Mouse (Mus musculus) intestine, embryonic 16.5 days (tissue): ENCODE data around the gene Ghsr. TPM values are rescaled to one million over a fixed set of nuclear protein-coding genes. Genes with fewer than 3 reads are reported as not detected.

Experiments
- ATAC-seq: fragments of 200-750 bp; cut with Nextera tagmentation; 2 replicates; pipeline ENCODE4 v1.8.0; 2017; ENCODE audit warnings: moderate TSS enrichment, moderate library complexity
- H3K27ac ChIP-seq: fragments of 300-500 bp; sonication (generic); 2 replicates; pipeline ENCODE4 v1.5.1; 2014; ENCODE audit warnings: mild to moderate bottlenecking, low read length
- H3K27me3 ChIP-seq: fragments of 300-500 bp; sonication (generic); replicated peaks from 2 replicates; pipeline ENCODE4 v1.6.1; 2014; ENCODE audit warnings: low read length, control low read depth, mixed read lengths; ENCODE audit not compliant: control insufficient read depth, insufficient read depth
- H3K36me3 ChIP-seq: fragments of 300-500 bp; sonication (generic); 2 replicates; pipeline ENCODE4 v1.6.1; 2014; ENCODE audit warnings: low read length, control low read depth; ENCODE audit not compliant: control insufficient read depth, insufficient read depth
- H3K4me1 ChIP-seq: fragments of 300-500 bp; sonication (generic); 2 replicates; pipeline ENCODE4 v1.6.1; 2014; ENCODE audit warnings: low read length, control low read depth, mixed read lengths; ENCODE audit not compliant: control insufficient read depth, insufficient read depth
- H3K4me2 ChIP-seq: fragments of 300-500 bp; sonication (generic); 2 replicates; pipeline ENCODE4 v1.6.1; 2014; ENCODE audit warnings: low read depth, low read length, control low read depth
- H3K4me3 ChIP-seq: fragments of 300-500 bp; sonication (generic); 2 replicates; pipeline ENCODE4 v1.5.1; 2014; ENCODE audit warnings: mild to moderate bottlenecking, low read length
- H3K9ac ChIP-seq: fragments of 300-500 bp; sonication (generic); 2 replicates; pipeline ENCODE4 v1.6.1; 2014; ENCODE audit warnings: low read depth, low read length
- H3K9me3 ChIP-seq: fragments of 300-500 bp; sonication (generic); 2 replicates; pipeline ENCODE4 v1.6.1; 2016; ENCODE audit warnings: low read length, control low read depth; ENCODE audit not compliant: control insufficient read depth
- WGBS: fragments of 180-500 bp; shearing (Covaris S2); extraction: QIAGEN DNeasy Blood & Tissue Kit; methylation state at CpG from one replicate; pipeline ENCODE4 v1.1.7; 2014; 5-methylcytosine and 5-hydroxymethylcytosine counted together
- polyA plus RNA-seq: library from polyadenylated mRNA; unstranded; fragments of >200 nt; fragmentation: Nextera tagmentation; extraction: Ambion mirVana; gene quantifications from 2 replicates; pipeline ENCODE4 v1.2.1, GENCODE M21; 2015

Gene Ghsr
- polyA plus RNA-seq, 1 experiment from 2014 or later: not detected

GRCm38 (mm10) chr3:27348462-27348861, 22.7 kb upstream of the Ghsr start:
- H3K36me3 ChIP-seq: no peaks in the 10 kb centered on the region
- H3K27me3 ChIP-seq: no peaks in the 10 kb centered on the region
- no peak overlapping the region for H3K4me3 ChIP-seq
- H3K4me1 ChIP-seq: no peaks in the 10 kb centered on the region
- no peak for ATAC-seq
- H3K27ac ChIP-seq: no peak overlapping the region
- H3K9me3 ChIP-seq: no peaks in the 10 kb centered on the region
- 78% methylated on average over 5 of the region's 5 CpGs for WGBS
- H3K9ac ChIP-seq: no peak overlapping the region
- no peak overlapping the region for H3K4me2 ChIP-seq

- H3K4me3 ChIP-seq: no peak overlapping the region
- no peak overlapping the region for H3K27ac ChIP-seq
- H3K9me3 ChIP-seq: no peaks in the 10 kb centered on the region
- H3K4me1 ChIP-seq: no peaks in the 10 kb centered on the region
- WGBS: 51% methylated on average over 9 of the region's 9 CpGs
- H3K4me2 ChIP-seq: no peak overlapping the region
- ATAC-seq: no peak
- H3K27me3 ChIP-seq: no peaks in the 10 kb centered on the region
- no peak overlapping the region for H3K9ac ChIP-seq
- no peaks in the 10 kb centered on the region for H3K36me3 ChIP-seq
Measured at GRCm38 (mm10) chr3:27351105-27351504, 20.0 kb upstream of the Ghsr start.

DNA sequence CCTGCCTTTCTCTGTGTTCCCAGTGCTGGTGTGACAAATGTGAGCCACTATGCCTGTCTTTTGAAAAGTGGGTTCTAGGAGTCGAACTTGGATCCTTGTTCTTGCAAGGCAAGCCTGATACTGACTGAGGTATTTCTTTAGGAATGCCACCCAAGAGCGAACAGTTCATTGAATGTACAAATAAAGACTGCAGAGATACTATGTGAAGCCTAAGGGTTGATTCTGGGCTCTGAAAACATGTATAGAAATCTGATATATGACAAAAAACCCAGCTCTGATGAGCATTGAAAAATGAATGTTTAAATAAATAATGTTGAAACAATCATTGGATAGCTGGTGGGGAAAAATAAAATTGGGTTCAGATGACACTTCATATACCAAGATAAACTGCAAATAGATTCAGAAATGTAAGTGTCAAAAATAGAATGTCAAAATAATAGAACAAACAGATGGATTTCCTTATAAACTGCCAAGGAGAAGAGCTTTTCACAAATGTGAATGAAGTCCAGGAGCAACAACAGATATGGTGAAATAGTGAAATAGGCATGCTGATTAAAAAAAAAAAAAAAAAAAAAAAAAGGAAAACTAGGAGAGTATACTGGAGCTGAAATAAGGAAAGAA, 11.9 kb upstream of the Ghsr start:
- no peak for ATAC-seq
- 79% methylated on average over 2 of the region's 2 CpGs for WGBS
- H3K27me3 ChIP-seq: no peaks in the 10 kb centered on the region
- no peak overlapping the region for H3K9ac ChIP-seq
- no peak overlapping the region for H3K4me3 ChIP-seq
- H3K9me3 ChIP-seq: no peaks in the 10 kb centered on the region
- H3K36me3 ChIP-seq: no peaks in the 10 kb centered on the region
- no peaks in the 10 kb centered on the region for H3K4me1 ChIP-seq
- H3K4me2 ChIP-seq: no peak overlapping the region
- H3K27ac ChIP-seq: no peak overlapping the region

- Histone ChIP-seq H3K27me3 (peaks cover 32% of the 10 kb centered on the region), H3K9me3 (no peaks in the 10 kb centered on the region), H3K36me3 (no peaks in the 10 kb centered on the region), H3K4me1 (no peaks in the 10 kb centered on the region), H3K4me2 (no peak overlapping the region), H3K27ac (no peak overlapping the region), H3K4me3 (no peak overlapping the region), H3K9ac (no peak overlapping the region)
- WGBS: 5% methylated on average over 10 of the region's 10 CpGs
- ATAC-seq: no peak
Measured at GRCm38 (mm10) chr3:27370125-27370524, 1.0 kb upstream of the Ghsr start.

DNA sequence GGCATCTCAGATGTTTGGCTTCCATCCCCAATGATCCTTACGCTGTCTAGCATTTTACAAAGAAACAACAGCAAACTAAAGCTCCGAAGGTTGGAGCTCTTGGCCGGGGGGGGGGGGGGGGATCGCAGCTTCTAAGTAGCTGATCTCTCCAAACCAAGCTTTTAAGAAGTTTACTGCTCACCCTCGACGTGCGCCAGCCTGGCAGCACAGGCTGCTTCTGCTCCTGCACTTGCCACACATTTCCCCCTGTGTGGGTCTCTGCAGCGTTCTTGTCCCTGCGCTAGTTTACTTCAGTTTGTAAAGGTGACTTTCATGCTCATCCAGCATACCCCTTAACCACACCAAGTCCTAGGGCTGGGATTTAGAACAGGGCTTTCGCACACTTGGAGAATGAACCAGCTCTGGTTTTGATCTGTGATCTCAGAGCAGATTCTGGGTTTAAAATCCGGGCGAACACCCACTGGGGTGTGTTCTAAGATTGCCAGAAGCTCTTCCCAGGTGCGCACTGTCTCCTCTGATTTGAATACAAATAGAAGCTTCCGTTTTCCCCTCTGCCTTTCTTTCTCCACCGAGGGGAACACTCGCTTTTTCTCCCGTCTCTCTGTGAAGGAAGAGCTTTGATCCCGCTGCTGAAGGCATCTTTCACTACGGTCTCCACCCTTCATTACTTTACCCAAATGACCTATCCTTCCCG, 422 bp upstream of the Ghsr start:
- Histone ChIP-seq H3K36me3 (no peaks in the 10 kb centered on the region), H3K27ac (no peak overlapping the region), H3K4me1 (no peaks in the 10 kb centered on the region), H3K4me2 (no peak overlapping the region), H3K4me3 (no peak overlapping the region), H3K27me3 (peaks cover 32% of the 10 kb centered on the region), H3K9ac (no peak overlapping the region), H3K9me3 (no peaks in the 10 kb centered on the region)
- 5% methylated on average over 20 of the region's 20 CpGs for WGBS
- no peak for ATAC-seq

DNA sequence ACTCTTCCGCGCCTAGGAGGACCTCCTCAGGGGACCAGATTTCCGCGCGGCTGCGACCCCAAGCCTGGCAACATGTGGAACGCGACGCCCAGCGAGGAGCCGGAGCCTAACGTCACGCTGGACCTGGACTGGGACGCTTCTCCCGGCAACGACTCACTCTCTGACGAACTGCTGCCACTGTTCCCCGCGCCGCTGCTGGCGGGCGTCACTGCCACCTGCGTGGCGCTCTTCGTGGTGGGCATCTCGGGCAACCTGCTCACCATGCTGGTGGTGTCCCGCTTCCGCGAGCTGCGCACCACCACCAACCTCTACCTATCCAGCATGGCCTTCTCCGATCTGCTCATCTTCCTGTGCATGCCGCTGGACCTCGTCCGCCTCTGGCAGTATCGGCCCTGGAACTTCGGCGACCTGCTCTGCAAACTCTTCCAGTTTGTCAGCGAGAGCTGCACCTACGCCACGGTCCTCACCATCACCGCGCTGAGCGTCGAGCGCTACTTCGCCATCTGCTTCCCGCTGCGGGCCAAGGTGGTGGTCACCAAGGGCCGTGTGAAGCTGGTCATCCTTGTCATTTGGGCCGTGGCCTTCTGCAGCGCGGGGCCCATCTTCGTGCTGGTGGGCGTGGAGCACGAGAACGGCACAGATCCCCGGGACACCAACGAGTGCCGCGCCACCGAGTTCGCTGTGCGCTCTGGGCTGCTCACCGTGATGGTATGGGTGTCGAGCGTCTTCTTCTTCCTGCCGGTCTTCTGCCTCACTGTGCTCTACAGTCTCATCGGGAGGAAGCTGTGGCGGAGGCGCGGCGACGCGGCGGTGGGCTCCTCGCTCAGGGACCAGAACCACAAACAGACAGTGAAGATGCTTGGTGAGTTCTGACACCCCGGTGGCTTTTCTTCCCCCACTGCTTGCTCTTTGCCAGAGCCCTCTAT, 837 bp downstream of the Ghsr start:
- no peak overlapping the region for H3K27ac ChIP-seq
- H3K9ac ChIP-seq: no peak overlapping the region
- no peak for ATAC-seq
- H3K4me2 ChIP-seq: peak overlapping the region; percentile 19; the same call in 1 of the 2 replicates
- WGBS: 2% methylated on average over 75 of the region's 77 CpGs
- H3K4me1 ChIP-seq: no peaks in the 10 kb centered on the region
- H3K4me3 ChIP-seq: peak overlapping the region; percentile 17
- H3K27me3 ChIP-seq: peaks cover 32% of the 10 kb centered on the region
- no peaks in the 10 kb centered on the region for H3K36me3 ChIP-seq
- H3K9me3 ChIP-seq: no peaks in the 10 kb centered on the region

DNA sequence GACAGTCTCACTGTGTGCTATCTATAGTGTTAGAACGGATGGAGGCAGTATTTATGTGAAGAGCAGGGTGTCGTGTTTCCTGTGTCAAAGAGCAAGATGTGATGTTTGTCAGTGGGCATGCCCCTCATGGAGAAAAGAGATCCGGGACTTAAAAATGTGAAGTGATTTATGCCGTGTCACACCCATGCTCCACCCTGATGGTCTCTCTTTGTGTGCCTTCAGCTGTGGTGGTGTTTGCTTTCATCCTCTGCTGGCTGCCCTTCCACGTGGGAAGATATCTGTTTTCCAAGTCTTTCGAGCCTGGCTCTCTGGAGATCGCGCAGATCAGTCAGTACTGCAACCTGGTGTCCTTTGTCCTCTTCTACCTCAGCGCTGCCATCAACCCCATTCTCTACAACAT, 3.2 kb downstream of the Ghsr start:
- Histone ChIP-seq H3K4me2 (no peak overlapping the region), H3K9ac (no peak overlapping the region), H3K9me3 (no peaks in the 10 kb centered on the region), H3K4me1 (no peaks in the 10 kb centered on the region), H3K4me3 (no peak overlapping the region), H3K27me3 (peaks cover 32% of the 10 kb centered on the region), H3K36me3 (no peaks in the 10 kb centered on the region), H3K27ac (no peak overlapping the region)
- 47% methylated on average over 9 of the region's 9 CpGs for WGBS
- ATAC-seq: no peak

GRCm38 (mm10) chr3:27377935-27378334, 6.8 kb downstream of the Ghsr start:
- Histone ChIP-seq H3K4me1 (no peaks in the 10 kb centered on the region), H3K9ac (no peak overlapping the region), H3K36me3 (no peaks in the 10 kb centered on the region), H3K9me3 (no peaks in the 10 kb centered on the region), H3K27ac (no peak overlapping the region), H3K4me2 (no peak overlapping the region), H3K27me3 (peaks cover 5% of the 10 kb centered on the region), H3K4me3 (no peak overlapping the region)
- ATAC-seq: no peak
- WGBS: 53% methylated on average over 4 of the region's 4 CpGs

DNA sequence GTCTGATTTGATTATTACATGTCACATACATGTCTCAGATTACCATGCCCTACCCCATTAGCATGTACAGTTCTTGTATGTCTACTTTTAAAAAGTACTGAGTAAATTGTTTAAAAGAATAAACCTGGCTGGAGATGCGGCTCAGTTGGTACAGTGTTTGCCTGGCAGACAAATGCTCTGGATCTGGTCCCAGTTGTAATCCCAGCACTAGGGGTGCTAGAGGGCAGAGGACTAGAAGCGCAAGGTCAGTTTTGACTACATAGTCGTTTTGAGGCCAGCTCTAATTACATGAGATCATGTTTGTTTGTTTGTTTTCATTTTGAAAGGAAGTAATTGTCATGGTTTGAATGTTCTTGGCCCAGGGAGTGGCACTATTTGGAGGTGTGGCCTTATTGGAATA, 13.7 kb downstream of the Ghsr start:
- Histone ChIP-seq H3K4me1 (no peaks in the 10 kb centered on the region), H3K27me3 (no peaks in the 10 kb centered on the region), H3K9me3 (no peaks in the 10 kb centered on the region), H3K4me3 (no peak overlapping the region), H3K4me2 (no peak overlapping the region), H3K9ac (no peak overlapping the region), H3K36me3 (no peaks in the 10 kb centered on the region), H3K27ac (no peak overlapping the region)
- ATAC-seq: no peak
- WGBS: 64% methylated on average over 3 of the region's 3 CpGs
